Mouse (Mus musculus): ENCODE results near the gene Eme2. TPM values are rescaled to one million over a fixed set of nuclear protein-coding genes. Genes with fewer than 3 reads are reported as not detected.
"Not testable (repeated sequence)": the region's sequence is repeated elsewhere in the genome, so short reads cannot be mapped to it uniquely, and the experiment has no call there.

Gene Eme2
- polyA plus RNA-seq (2015; fragmentation: Nextera tagmentation; extraction: Ambion mirVana): 30.1 and 30.2 TPM in 2 replicates

DNA sequence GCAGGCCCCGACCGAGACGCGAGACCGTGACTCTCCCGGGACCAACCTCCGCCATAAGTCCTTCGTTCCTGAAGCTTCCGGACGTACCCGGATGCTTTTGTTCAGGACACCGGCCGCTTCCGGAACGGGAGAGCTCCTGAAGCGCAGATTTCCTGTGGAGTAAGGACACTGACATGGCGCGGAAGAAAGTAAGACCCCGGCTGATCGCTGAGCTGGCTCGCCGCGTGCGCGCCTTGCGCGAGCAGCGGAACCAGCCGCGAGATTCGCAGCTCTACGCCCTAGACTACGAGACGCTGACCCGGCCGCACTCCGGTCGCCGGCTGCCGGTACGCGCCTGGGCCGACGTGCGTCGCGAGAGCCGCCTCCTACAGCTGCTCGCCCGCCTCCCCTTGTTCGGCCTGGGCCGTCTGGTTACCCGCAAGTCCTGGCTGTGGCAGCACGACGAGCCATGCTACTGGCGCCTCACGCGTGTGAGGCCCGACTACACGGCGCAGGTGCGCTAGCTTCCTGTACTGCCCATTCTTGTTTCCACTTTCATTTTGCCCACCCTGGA, at the start of gene Eme2, which contains the start of gene Mrps34:
Gene Eme2, minus strand, starts transcription at position 93 of the 553 bp plus-strand sequence.
Gene Mrps34, plus strand, starts transcription at position 122 of the 553 bp plus-strand sequence.
- 0% methylated on average over 62 of the region's 62 CpGs for WGBS
- no peaks in the 10 kb centered on the region for H3K9me3 ChIP-seq (ENCODE audit: control insufficient read depth, low read length)
- peaks cover 55% of the 10 kb centered on the region for H3K36me3 ChIP-seq (ENCODE audit: control insufficient read depth, insufficient read depth, low read length)
- peak; percentile 73 for ATAC-seq
- H3K4me1 ChIP-seq (ENCODE audit: control insufficient read depth, insufficient read depth, low read depth, low read length): peaks cover 41% of the 10 kb centered on the region
- peak within 1 kb of the TSS; percentile 73 for H3K4me3 ChIP-seq (ENCODE audit: low read length)
- peak within 1 kb of the TSS; percentile 97 for H3K4me2 ChIP-seq (ENCODE audit: low read length)
- no peaks in the 10 kb centered on the region for H3K27me3 ChIP-seq (replicated peaks; ENCODE audit: control insufficient read depth, insufficient read depth, low read length)
- H3K27ac ChIP-seq (ENCODE audit: low read depth, low read length): peak within 1 kb of the TSS; percentile 88
- peak within 1 kb of the TSS; percentile 90 for H3K9ac ChIP-seq (ENCODE audit: low read depth, low read length)

DNA sequence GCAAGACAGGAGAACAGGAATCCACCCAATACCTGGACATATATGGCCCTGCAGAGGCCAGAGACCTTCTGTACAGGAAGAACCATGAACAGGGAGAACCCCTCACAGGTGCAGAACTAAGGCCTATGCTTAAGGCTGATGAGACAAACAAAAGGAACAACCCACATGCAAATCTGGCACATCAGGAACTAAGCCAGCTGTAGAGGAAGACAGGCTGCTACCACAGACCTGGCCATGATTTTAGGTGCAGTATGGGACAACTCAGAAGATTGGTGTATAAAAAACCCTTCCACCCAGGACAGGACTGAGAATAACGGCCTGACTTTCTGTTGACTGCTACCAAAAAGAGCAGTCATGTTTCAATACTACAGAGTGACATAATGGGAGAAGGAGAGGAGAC, 48.7 kb upstream of the Eme2 start:
- H3K9ac ChIP-seq (ENCODE audit: low read depth, low read length); H3K4me1 ChIP-seq (ENCODE audit: control insufficient read depth, insufficient read depth, low read depth, low read length); H3K9me3 ChIP-seq (ENCODE audit: control insufficient read depth, low read length); H3K4me2 ChIP-seq (ENCODE audit: low read length); H3K4me3 ChIP-seq (ENCODE audit: low read length); H3K27ac ChIP-seq (ENCODE audit: low read depth, low read length); H3K27me3 ChIP-seq (replicated peaks; ENCODE audit: control insufficient read depth, insufficient read depth, low read length); ATAC-seq: not testable (repeated sequence)
- H3K36me3 ChIP-seq (ENCODE audit: control insufficient read depth, insufficient read depth, low read length): peaks cover 31% of the 10 kb centered on the region
- 73% methylated on average over 1 of the region's 1 CpGs for WGBS

DNA sequence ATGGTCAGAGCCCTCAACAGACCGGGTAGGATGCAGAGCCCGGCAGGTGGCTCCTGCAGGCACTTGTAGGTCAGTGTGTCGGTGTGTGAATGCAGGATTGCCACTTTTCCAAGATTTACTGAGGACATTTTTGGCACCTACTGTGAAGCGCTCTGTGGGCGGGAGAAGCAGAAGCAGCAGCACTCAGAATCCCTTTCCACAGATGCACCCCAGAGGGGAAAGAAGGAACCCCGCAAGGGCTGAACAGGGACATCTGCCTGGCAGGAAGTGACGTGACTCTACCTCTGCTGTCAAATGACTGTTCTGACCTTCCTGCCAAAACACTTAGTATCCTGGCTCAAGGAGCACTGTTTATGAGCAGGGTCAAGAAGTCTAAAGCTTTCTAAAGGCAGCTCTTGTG, 48.1 kb upstream of the Eme2 start:
- Histone ChIP-seq H3K27ac (ENCODE audit: low read depth, low read length) (no peak overlapping the region), H3K4me1 (ENCODE audit: control insufficient read depth, insufficient read depth, low read depth, low read length) (no peaks in the 10 kb centered on the region), H3K36me3 (ENCODE audit: control insufficient read depth, insufficient read depth, low read length) (peaks cover 29% of the 10 kb centered on the region), H3K9ac (ENCODE audit: low read depth, low read length) (no peak overlapping the region), H3K4me3 (ENCODE audit: low read length) (no peak overlapping the region), H3K9me3 (ENCODE audit: control insufficient read depth, low read length) (no peaks in the 10 kb centered on the region), H3K4me2 (ENCODE audit: low read length) (no peak overlapping the region), H3K27me3 (replicated peaks; ENCODE audit: control insufficient read depth, insufficient read depth, low read length) (no peaks in the 10 kb centered on the region)
- ATAC-seq: no peak
- 83% methylated on average over 7 of the region's 7 CpGs for WGBS

DNA sequence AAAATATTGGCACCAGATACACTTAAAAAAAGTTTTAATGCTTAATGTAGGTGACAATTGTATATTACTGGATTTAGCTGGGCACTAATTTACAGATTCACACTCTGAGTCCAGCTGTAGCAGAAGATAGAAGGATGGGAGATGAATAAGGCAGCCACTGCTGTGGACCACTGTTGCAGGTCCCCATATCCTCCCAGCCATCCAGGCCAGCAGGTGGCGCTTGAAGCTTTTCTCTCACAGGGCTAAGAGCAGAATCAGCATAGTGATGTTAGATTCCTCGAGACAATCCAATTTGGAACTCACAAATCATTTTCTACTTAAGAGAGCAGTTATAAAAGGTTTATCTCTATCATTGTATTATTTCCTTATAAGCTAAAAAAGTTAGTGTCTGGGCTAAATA, 47.6 kb upstream of the Eme2 start:
- peaks cover 23% of the 10 kb centered on the region for H3K36me3 ChIP-seq (ENCODE audit: control insufficient read depth, insufficient read depth, low read length)
- not testable (repeated sequence) for H3K9ac ChIP-seq (ENCODE audit: low read depth, low read length); H3K27ac ChIP-seq (ENCODE audit: low read depth, low read length); H3K4me1 ChIP-seq (ENCODE audit: control insufficient read depth, insufficient read depth, low read depth, low read length); ATAC-seq; H3K9me3 ChIP-seq (ENCODE audit: control insufficient read depth, low read length); H3K4me3 ChIP-seq (ENCODE audit: low read length); H3K27me3 ChIP-seq (replicated peaks; ENCODE audit: control insufficient read depth, insufficient read depth, low read length); H3K4me2 ChIP-seq (ENCODE audit: low read length)
- WGBS: 25% methylated on average over 2 of the region's 2 CpGs

DNA sequence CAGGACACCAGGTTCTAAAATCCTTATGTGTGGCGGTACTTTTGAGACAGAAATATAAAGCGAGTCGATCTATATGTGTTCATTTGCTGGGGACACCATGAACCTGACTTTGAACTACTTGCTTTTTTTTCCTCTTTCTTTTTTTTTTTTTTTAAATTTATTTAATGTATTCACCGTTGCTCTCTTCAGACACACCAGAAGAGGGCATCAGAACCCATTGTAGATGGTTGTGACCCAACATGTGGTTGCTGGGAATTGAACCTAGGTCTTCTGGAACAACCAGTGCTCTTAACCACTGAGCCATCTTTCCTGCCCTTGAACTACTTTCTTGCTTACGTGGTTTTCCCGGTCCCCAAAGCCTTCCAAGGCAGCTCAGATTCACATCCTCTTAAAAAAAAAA, 42.4 kb upstream of the Eme2 start:
- Histone ChIP-seq H3K36me3 (ENCODE audit: control insufficient read depth, insufficient read depth, low read length) (no peaks in the 10 kb centered on the region), H3K27ac (ENCODE audit: low read depth, low read length) (peak overlapping the region; percentile 75), H3K27me3 (replicated peaks; ENCODE audit: control insufficient read depth, insufficient read depth, low read length) (no peaks in the 10 kb centered on the region), H3K9me3 (ENCODE audit: control insufficient read depth, low read length) (no peaks in the 10 kb centered on the region), H3K4me2 (ENCODE audit: low read length) (peak overlapping the region; percentile 67), H3K4me3 (ENCODE audit: low read length) (peak overlapping the region; percentile 91), H3K4me1 (ENCODE audit: control insufficient read depth, insufficient read depth, low read depth, low read length) (peaks cover 18% of the 10 kb centered on the region), H3K9ac (ENCODE audit: low read depth, low read length) (peak overlapping the region; percentile 92)
- no peak for ATAC-seq
- WGBS: 45% methylated on average over 6 of the region's 6 CpGs

DNA sequence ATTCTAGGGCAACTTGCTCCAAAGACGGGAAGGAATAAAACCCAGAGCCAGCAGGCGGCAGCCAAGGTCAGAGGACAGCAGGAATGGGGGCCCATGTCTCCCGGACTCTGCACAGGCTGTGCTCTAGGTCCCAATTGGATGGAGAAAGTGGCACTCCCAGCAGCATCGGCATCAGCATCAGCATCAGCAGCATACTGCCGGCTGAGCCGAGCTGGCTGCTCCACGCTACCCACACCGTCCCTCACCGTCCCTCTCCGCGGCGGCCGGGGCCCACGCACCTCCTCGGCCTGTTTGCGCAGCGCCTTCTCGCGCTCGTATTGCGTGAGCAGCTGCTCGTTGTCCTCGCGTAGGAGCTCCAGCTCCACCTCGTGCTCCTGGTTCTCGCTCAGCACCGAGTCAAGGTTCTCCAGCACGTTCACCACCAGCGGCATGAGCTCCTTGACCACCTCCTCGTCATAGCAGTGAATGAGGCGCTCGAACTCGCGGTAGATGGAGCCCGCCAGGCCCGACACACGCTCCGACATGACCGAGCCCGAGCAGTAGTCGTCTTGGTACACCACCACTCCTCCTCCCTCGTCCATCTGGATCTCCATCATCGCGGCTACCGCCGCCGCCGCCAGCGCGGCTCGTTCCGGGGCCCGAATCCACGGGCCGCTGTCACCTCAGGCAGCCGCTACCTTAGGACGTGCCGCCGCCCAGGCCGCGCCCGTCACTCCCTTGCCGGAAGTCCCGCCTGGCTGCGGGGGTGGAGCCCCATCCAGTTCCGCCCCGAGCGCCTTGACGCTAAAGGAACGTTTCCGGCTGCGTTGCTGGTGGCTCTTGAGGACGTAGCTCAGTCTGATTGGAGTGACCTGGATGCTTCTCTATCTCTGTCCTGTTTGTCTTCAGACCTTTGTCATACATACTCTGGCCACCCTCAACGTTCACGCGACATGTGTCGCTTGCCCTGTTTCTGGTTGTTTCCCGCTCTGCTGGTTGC, 41.7 kb upstream of the Eme2 start, which contains the start of gene Mapk8ip3:
Gene Mapk8ip3, minus strand, starts transcription at position 719 of the 979 bp plus-strand sequence.
- H3K4me2 ChIP-seq (ENCODE audit: low read length): peak within 1 kb of the TSS; percentile 67
- peak within 1 kb of the TSS; percentile 75 for H3K27ac ChIP-seq (ENCODE audit: low read depth, low read length)
- H3K9me3 ChIP-seq (ENCODE audit: control insufficient read depth, low read length): no peaks in the 10 kb centered on the region
- H3K4me1 ChIP-seq (ENCODE audit: control insufficient read depth, insufficient read depth, low read depth, low read length): peaks cover 18% of the 10 kb centered on the region
- no peaks in the 10 kb centered on the region for H3K36me3 ChIP-seq (ENCODE audit: control insufficient read depth, insufficient read depth, low read length)
- peak; percentile 99 for ATAC-seq
- no peaks in the 10 kb centered on the region for H3K27me3 ChIP-seq (replicated peaks; ENCODE audit: control insufficient read depth, insufficient read depth, low read length)
- peak within 1 kb of the TSS; percentile 92 for H3K9ac ChIP-seq (ENCODE audit: low read depth, low read length)
- under 1% methylated on average over 77 of the region's 78 CpGs for WGBS
- peak within 1 kb of the TSS; percentile 91 for H3K4me3 ChIP-seq (ENCODE audit: low read length)

DNA sequence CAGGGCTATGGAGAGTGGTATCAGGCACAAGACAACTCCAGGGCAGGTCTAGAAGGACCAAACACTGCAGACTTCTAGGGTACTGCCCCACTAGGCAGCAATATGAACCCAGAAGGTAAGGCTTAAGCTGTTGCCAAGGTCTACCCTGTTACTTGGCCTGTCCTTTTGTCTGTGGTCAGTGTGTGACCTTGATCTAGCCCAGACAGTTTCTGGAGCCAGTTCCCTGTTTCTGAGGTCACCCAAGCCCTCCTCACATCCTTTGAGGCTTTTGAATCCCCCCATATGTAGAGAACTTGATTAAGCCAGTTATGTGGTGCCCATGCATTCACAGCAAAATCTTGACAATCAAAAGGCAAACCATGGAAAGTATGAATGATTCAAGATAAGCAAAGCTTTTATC, 40.8 kb upstream of the Eme2 start:
- H3K4me2 ChIP-seq (ENCODE audit: low read length): peak overlapping the region; percentile 67
- ATAC-seq: no peak
- peak overlapping the region; percentile 91 for H3K4me3 ChIP-seq (ENCODE audit: low read length)
- peak overlapping the region; percentile 92 for H3K9ac ChIP-seq (ENCODE audit: low read depth, low read length)
- H3K4me1 ChIP-seq (ENCODE audit: control insufficient read depth, insufficient read depth, low read depth, low read length): peaks cover 18% of the 10 kb centered on the region
- H3K27ac ChIP-seq (ENCODE audit: low read depth, low read length): no peak overlapping the region
- H3K9me3 ChIP-seq (ENCODE audit: control insufficient read depth, low read length): no peaks in the 10 kb centered on the region
- H3K36me3 ChIP-seq (ENCODE audit: control insufficient read depth, insufficient read depth, low read length): no peaks in the 10 kb centered on the region
- no peaks in the 10 kb centered on the region for H3K27me3 ChIP-seq (replicated peaks; ENCODE audit: control insufficient read depth, insufficient read depth, low read length)

DNA sequence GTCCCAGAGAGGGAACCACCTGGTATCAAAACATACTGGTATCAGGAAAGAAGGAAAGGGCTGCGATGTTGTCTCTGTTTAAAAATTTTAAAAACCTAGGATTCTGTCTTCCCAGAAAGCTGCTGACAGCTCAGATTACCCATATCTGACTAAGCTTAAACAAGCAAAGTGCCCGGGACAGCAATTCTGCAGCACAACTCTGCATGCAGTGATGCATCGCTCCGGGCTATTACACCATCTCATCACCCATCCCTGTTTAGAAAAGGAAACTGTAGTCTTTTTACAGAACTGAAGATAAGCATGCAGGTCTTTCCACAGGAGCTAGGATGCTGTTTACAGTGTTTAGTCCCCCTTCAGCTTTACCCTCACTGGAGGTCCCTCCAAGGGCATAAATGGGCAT, 40.0 kb upstream of the Eme2 start:
- 91% methylated on average over 4 of the region's 4 CpGs for WGBS
- Histone ChIP-seq H3K36me3 (ENCODE audit: control insufficient read depth, insufficient read depth, low read length) (no peaks in the 10 kb centered on the region), H3K4me2 (ENCODE audit: low read length) (peak overlapping the region; percentile 67), H3K27me3 (replicated peaks; ENCODE audit: control insufficient read depth, insufficient read depth, low read length) (no peaks in the 10 kb centered on the region), H3K9me3 (ENCODE audit: control insufficient read depth, low read length) (no peaks in the 10 kb centered on the region), H3K9ac (ENCODE audit: low read depth, low read length) (peak overlapping the region; percentile 92; the same call in 1 of the 2 replicates), H3K27ac (ENCODE audit: low read depth, low read length) (no peak overlapping the region), H3K4me1 (ENCODE audit: control insufficient read depth, insufficient read depth, low read depth, low read length) (peaks cover 18% of the 10 kb centered on the region), H3K4me3 (ENCODE audit: low read length) (peak overlapping the region; percentile 91)
- no peak for ATAC-seq

DNA sequence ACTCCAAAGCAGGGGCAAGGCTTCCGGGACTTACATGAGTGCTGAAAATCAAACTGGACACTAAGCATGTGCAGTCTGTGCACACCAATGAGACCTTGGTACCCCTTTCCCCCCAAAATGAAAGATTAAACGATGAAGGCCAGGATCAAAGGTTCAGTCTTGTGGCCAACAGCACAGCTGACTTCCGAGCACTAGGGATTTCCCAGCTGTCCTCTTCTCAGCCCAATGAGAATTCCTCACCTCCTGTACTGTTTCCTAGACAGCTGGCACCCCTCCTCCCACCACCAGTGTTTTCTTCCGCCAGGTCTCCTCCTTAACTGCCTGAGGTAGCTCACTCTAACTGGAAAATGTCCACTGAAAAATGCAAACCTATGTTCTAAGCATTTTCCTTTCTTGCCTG, 38.3 kb upstream of the Eme2 start:
- 70% methylated on average over 4 of the region's 4 CpGs for WGBS
- ATAC-seq: no peak
- H3K27me3 ChIP-seq (replicated peaks; ENCODE audit: control insufficient read depth, insufficient read depth, low read length): no peaks in the 10 kb centered on the region
- 0 out of 2 replicates have a peak, but pooled peaks cover 2% of the 10 kb centered on the region for H3K36me3 ChIP-seq (ENCODE audit: control insufficient read depth, insufficient read depth, low read length)
- no peak overlapping the region for H3K4me3 ChIP-seq (ENCODE audit: low read length)
- no peak overlapping the region for H3K4me2 ChIP-seq (ENCODE audit: low read length)
- no peaks in the 10 kb centered on the region for H3K9me3 ChIP-seq (ENCODE audit: control insufficient read depth, low read length)
- peaks cover 18% of the 10 kb centered on the region for H3K4me1 ChIP-seq (ENCODE audit: control insufficient read depth, insufficient read depth, low read depth, low read length)
- no peak overlapping the region for H3K9ac ChIP-seq (ENCODE audit: low read depth, low read length)
- no peak overlapping the region for H3K27ac ChIP-seq (ENCODE audit: low read depth, low read length)
